Mouse (Mus musculus) kidney, adult 2 months (tissue): ENCODE measurements at regions not wholly inside any gene's neighbourhood (a gene's known extent, or its start where the extent isn't known, plus 50 kb on each side); places are given as distances from the start of the nearest gene placed in this dataset.

Experiments
- DNase-seq: peaks from one replicate; pipeline ENCODE4 v3.0.0; 2021
- H3K27ac ChIP-seq: fragments of 200-500 bp; 2 replicates; pipeline ENCODE4 v1.5.1; 2012; ENCODE audit warnings: low read depth, low read length, control low read depth, inconsistent platforms; ENCODE audit not compliant: insufficient read depth
- H3K27me3 ChIP-seq: fragments of 200-500 bp; replicated peaks from 2 replicates; pipeline ENCODE4 v1.6.1; 2012; ENCODE audit warnings: mild to moderate bottlenecking, moderate library complexity, low read length, inconsistent platforms; ENCODE audit not compliant: control insufficient read depth, insufficient read depth
- H3K36me3 ChIP-seq: fragments of 200-500 bp; 2 replicates; pipeline ENCODE4 v1.6.1; 2012; ENCODE audit warnings: mild to moderate bottlenecking, moderate library complexity, low read length, inconsistent platforms; ENCODE audit not compliant: control insufficient read depth, insufficient read depth
- H3K4me1 ChIP-seq: fragments of 200-500 bp; 2 replicates; pipeline ENCODE4 v1.6.1; 2011; ENCODE audit warnings: low read length; ENCODE audit not compliant: control insufficient read depth, insufficient read depth
- H3K4me3 ChIP-seq: fragments of 200-500 bp; 2 replicates; pipeline ENCODE4 v1.5.1; 2011; ENCODE audit warnings: mild to moderate bottlenecking, low read depth, low read length, control low read depth; ENCODE audit not compliant: insufficient read depth
- CTCF ChIP-seq: fragments of 200-500 bp; conservative IDR thresholded peaks from 2 replicates; pipeline ENCODE4 v1.5.1; 2011; ENCODE audit warnings: low read depth, mild to moderate bottlenecking, control low read depth, low read length, moderate library complexity, mixed read lengths; ENCODE audit not compliant: insufficient read depth, insufficient read length
- POLR2A ChIP-seq: fragments of 200-500 bp; IDR thresholded peaks from one replicate; pipeline ENCODE4 v1.6.1; 2011; ENCODE audit warnings: low read depth, low read length, control low read depth
- WGBS: fragments of 180-500 bp; shearing (Covaris S2); methylation state at CpG from one replicate; pipeline ENCODE4 v1.1.7; 2018; 5-methylcytosine and 5-hydroxymethylcytosine counted together

DNA sequence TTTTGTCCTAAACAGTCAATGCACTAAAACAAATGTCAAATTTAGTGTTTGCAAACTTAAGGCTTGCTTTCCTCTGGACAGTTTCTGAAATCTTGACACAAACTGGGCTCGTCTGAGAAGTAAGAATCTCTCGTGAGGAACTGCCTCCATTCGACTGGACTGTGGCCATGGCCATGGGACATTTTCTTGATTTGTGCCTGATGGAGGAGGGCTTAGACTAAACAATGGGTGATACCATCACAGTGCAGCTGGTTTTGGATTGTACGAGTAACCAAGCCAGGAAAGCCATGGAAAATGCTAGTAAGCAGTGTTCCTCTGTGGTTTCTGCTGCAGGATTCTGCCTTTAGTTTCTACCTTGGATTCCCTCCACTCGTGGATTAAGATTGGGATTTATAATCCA lies 121.0 kb upstream of the Mmadhc start:
- no peak for DNase-seq
- TF ChIP-seq POLR2A: no peak
- no peak for TF ChIP-seq CTCF
- Histone ChIP-seq H3K4me1 (no peaks in the 10 kb centered on the region), H3K36me3 (no peaks in the 10 kb centered on the region), H3K4me3 (no peak overlapping the region), H3K27me3 (no peaks in the 10 kb centered on the region), H3K27ac (no peak overlapping the region)
- 82% methylated on average over 5 of the region's 5 CpGs for WGBS

GRCm38 (mm10) chr2:50417135-50417534 lies 120.5 kb upstream of the Mmadhc start:
- Histone ChIP-seq H3K4me1 (no peaks in the 10 kb centered on the region), H3K36me3 (no peaks in the 10 kb centered on the region), H3K27ac (no peak overlapping the region), H3K27me3 (no peaks in the 10 kb centered on the region), H3K4me3 (no peak overlapping the region)
- no peak for DNase-seq
- TF ChIP-seq CTCF (no peak), POLR2A (no peak)
- 92% methylated on average over 5 of the region's 5 CpGs for WGBS

- TF ChIP-seq POLR2A (no peak), CTCF (no peak)
- no peaks in the 10 kb centered on the region for H3K4me1 ChIP-seq
- no peak overlapping the region for H3K4me3 ChIP-seq
- DNase-seq: no peak
- H3K27me3 ChIP-seq: no peaks in the 10 kb centered on the region
- 98% methylated on average over 2 of the region's 2 CpGs for WGBS
- no peak overlapping the region for H3K27ac ChIP-seq
- H3K36me3 ChIP-seq: no peaks in the 10 kb centered on the region
Observed at GRCm38 (mm10) chr2:50416056-50416455, 119.5 kb upstream of the Mmadhc start.

DNA sequence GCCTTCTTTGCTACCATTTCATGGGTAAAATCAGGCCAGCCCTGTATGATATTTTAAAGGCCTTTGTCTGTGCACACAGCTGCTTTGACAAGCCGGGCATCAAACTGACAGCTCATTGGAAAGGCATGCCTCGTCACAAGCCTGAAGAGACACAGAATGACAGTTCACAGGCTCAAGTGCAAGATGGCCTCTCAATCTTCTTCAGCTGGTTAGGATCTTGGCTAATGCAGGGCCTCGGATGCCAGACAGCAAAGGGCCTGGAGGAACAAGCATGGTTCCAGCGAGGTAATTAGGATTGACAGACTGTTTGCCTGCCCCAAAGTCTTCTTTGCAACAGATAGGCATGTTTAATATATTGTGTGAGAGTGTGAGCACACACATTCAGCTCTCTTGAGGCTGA lies 109.3 kb upstream of the Mmadhc start:
- DNase-seq: no peak
- Histone ChIP-seq H3K27me3 (no peaks in the 10 kb centered on the region), H3K4me3 (no peak overlapping the region), H3K4me1 (no peaks in the 10 kb centered on the region), H3K27ac (no peak overlapping the region), H3K36me3 (no peaks in the 10 kb centered on the region)
- WGBS: 90% methylated on average over 4 of the region's 4 CpGs
- TF ChIP-seq CTCF: no peak

DNA sequence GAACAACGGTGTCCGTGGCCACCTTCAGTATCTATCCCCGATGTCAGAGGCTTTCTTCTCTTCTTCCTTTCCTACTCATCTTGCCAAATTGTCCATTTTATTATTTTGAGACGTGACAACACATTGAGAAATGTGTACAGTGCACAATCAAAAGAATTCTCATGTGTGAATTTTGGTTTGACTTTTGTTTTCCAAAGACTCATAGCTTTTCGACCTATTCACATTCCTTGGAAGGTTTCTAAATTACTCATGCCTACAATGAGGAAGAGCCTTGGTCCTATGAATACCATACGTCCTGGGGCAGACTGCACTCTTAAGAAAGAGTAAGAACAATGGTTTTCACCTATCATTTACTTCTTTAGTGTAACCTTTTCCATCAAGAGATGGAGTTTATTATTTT lies 106.5 kb upstream of the Mmadhc start:
- Histone ChIP-seq H3K27me3 (no peaks in the 10 kb centered on the region), H3K36me3 (no peaks in the 10 kb centered on the region), H3K27ac (no peak overlapping the region), H3K4me3 (no peak overlapping the region), H3K4me1 (no peaks in the 10 kb centered on the region)
- no peak for TF ChIP-seq CTCF
- no peak for TF ChIP-seq POLR2A
- 84% methylated on average over 6 of the region's 6 CpGs for WGBS
- DNase-seq: no peak

- no peak for DNase-seq
- TF ChIP-seq CTCF: no peak
- no peak for TF ChIP-seq POLR2A
- no peaks in the 10 kb centered on the region for H3K36me3 ChIP-seq
- no peak overlapping the region for H3K4me3 ChIP-seq
- no peaks in the 10 kb centered on the region for H3K4me1 ChIP-seq
- no peak overlapping the region for H3K27ac ChIP-seq
- H3K27me3 ChIP-seq: no peaks in the 10 kb centered on the region
- 77% methylated on average over 5 of the region's 5 CpGs for WGBS
Observed at GRCm38 (mm10) chr2:50398576-50398975, 102.0 kb upstream of the Mmadhc start.

DNA sequence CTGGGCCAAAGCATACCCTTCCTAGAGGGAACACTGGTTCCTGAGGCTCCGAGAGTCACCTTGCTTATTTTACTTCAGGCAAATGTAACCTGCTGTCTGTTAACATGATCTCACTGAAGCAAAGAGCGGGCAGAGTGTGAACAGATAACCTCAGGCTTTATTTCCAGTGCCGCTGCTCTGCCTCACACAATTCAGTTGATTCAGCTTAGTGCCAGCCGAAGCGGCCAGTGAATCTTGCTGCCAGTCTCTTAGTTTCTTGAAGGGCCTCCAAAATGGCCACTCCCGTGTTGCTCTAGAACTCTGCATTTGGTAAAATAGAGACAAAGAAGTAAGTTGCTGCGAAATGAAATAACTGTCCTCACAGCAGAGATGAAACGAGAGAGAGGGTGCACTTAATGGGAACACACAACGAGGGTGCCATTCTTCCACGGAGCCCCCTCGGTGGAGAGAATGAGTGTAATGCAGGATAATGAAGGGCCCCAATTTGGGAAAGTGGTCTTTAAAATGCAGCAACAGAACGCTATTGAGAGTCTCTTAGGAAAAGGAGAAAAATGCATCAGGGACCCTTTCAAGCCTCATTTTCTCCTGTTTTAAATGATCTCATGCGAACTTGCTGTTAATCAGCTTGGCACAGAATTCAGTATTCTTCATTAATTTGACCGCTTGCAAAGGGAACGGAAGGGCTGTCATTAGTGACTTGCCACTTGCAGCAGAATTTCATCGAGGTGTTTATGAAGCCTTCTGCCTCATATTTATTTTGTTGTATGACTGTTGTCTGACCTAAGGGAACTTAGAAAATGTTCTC lies 81.2 kb upstream of the Mmadhc start:
- no peaks in the 10 kb centered on the region; the same call in 1 of the 2 replicates for H3K4me1 ChIP-seq
- 85% methylated on average over 16 of the region's 16 CpGs for WGBS
- no peak for DNase-seq
- no peak overlapping the region for H3K4me3 ChIP-seq
- H3K36me3 ChIP-seq: no peaks in the 10 kb centered on the region
- no peaks in the 10 kb centered on the region for H3K27me3 ChIP-seq
- H3K27ac ChIP-seq: no peak overlapping the region
- TF ChIP-seq POLR2A (no peak), CTCF (no peak)
